Mouse (Mus musculus): ENCODE measurements at regions not wholly inside any gene's neighbourhood (a gene's known extent, or its start where the extent isn't known, plus 50 kb on each side); places are given as distances from the start of the nearest gene placed in this dataset.

- WGBS, result 69% methylated on average over 3 of the region's 3 CpGs
- Histone ChIP-seq H3K4me3 (replicated peaks) (no peak overlapping the region), H3K27me3 (replicated peaks) (no peaks in the 10 kb centered on the region), H3K27ac (no peak overlapping the region), H3K4me1 (no peaks in the 10 kb centered on the region), H3K9me3 (no peaks in the 10 kb centered on the region), H3K9ac (no peak overlapping the region), H3K36me3 (no peaks in the 10 kb centered on the region), H3K4me2 (no peak overlapping the region)
- peak; percentile 75 for ATAC-seq (ENCODE audit: insufficient read depth, low FRiP score, low read depth)
Observed at GRCm38 (mm10) chr16:55612873-55613272, 225.8 kb downstream of the Nfkbiz start.

GRCm38 (mm10) chr16:55612001-55612400, 226.7 kb downstream of the Nfkbiz start:
- ATAC-seq (ENCODE audit: insufficient read depth, low FRiP score, low read depth), result no peak
- no peak overlapping the region for H3K27ac ChIP-seq
- no peaks in the 10 kb centered on the region for H3K4me1 ChIP-seq
- H3K9me3 ChIP-seq, result no peaks in the 10 kb centered on the region
- H3K27me3 ChIP-seq (replicated peaks), result no peaks in the 10 kb centered on the region
- no peak overlapping the region for H3K4me3 ChIP-seq (replicated peaks)
- no peaks in the 10 kb centered on the region for H3K36me3 ChIP-seq
- H3K9ac ChIP-seq, result no peak overlapping the region
- no peak overlapping the region for H3K4me2 ChIP-seq
- WGBS, result 76% methylated on average over 5 of the region's 5 CpGs

- H3K4me3 ChIP-seq (replicated peaks), result no peak overlapping the region
- no peak for ATAC-seq (ENCODE audit: insufficient read depth, low FRiP score, low read depth)
- no peaks in the 10 kb centered on the region for H3K4me1 ChIP-seq
- WGBS, result 76% methylated on average over 3 of the region's 3 CpGs
- H3K36me3 ChIP-seq, result no peaks in the 10 kb centered on the region
- H3K9me3 ChIP-seq, result no peaks in the 10 kb centered on the region
- no peaks in the 10 kb centered on the region for H3K27me3 ChIP-seq (replicated peaks)
- H3K4me2 ChIP-seq, result no peak overlapping the region
- H3K9ac ChIP-seq, result no peak overlapping the region
- no peak overlapping the region for H3K27ac ChIP-seq
Observed at GRCm38 (mm10) chr16:55611172-55611571, 227.5 kb downstream of the Nfkbiz start.

- H3K4me3 ChIP-seq (replicated peaks), result no peak overlapping the region
- H3K4me1 ChIP-seq, result no peaks in the 10 kb centered on the region
- H3K27ac ChIP-seq, result no peak overlapping the region
- no peak overlapping the region for H3K4me2 ChIP-seq
- 74% methylated on average over 3 of the region's 3 CpGs for WGBS
- no peaks in the 10 kb centered on the region for H3K27me3 ChIP-seq (replicated peaks)
- H3K36me3 ChIP-seq, result no peaks in the 10 kb centered on the region
- H3K9me3 ChIP-seq, result no peaks in the 10 kb centered on the region
- ATAC-seq (ENCODE audit: insufficient read depth, low FRiP score, low read depth), result no peak
- no peak overlapping the region for H3K9ac ChIP-seq
Observed at GRCm38 (mm10) chr16:55608361-55608760, 230.3 kb downstream of the Nfkbiz start.

GRCm38 (mm10) chr16:55606447-55607239, 232.1 kb downstream of the Nfkbiz start:
- Histone ChIP-seq H3K9ac (no peak overlapping the region), H3K4me1 (no peaks in the 10 kb centered on the region), H3K4me2 (no peak overlapping the region), H3K36me3 (no peaks in the 10 kb centered on the region), H3K27me3 (replicated peaks) (no peaks in the 10 kb centered on the region), H3K27ac (no peak overlapping the region), H3K9me3 (no peaks in the 10 kb centered on the region), H3K4me3 (replicated peaks) (no peak overlapping the region)
- 72% methylated on average over 7 of the region's 7 CpGs for WGBS
- no peak for ATAC-seq (ENCODE audit: insufficient read depth, low FRiP score, low read depth)

- Histone ChIP-seq H3K4me1 (no peaks in the 10 kb centered on the region), H3K27ac (no peak overlapping the region), H3K4me3 (replicated peaks) (no peak overlapping the region), H3K36me3 (no peaks in the 10 kb centered on the region), H3K4me2 (no peak overlapping the region), H3K9ac (no peak overlapping the region), H3K27me3 (replicated peaks) (no peaks in the 10 kb centered on the region), H3K9me3 (no peaks in the 10 kb centered on the region; the same call in 1 of the 2 replicates)
- no peak for ATAC-seq (ENCODE audit: insufficient read depth, low FRiP score, low read depth)
- WGBS, result 61% methylated on average over 2 of the region's 2 CpGs
Observed at GRCm38 (mm10) chr16:55603611-55604010, 235.1 kb downstream of the Nfkbiz start.

GRCm38 (mm10) chr16:55589382-55589956, 249.2 kb downstream of the Nfkbiz start:
- no peak overlapping the region for H3K27ac ChIP-seq
- H3K36me3 ChIP-seq, result no peaks in the 10 kb centered on the region
- no peak overlapping the region for H3K4me2 ChIP-seq
- H3K9ac ChIP-seq, result no peak overlapping the region
- H3K4me1 ChIP-seq, result no peaks in the 10 kb centered on the region
- 67% methylated on average over 1 of the region's 1 CpGs for WGBS
- no peaks in the 10 kb centered on the region for H3K27me3 ChIP-seq (replicated peaks)
- no peak overlapping the region for H3K4me3 ChIP-seq (replicated peaks)
- H3K9me3 ChIP-seq, result no peaks in the 10 kb centered on the region
- no peak for ATAC-seq (ENCODE audit: insufficient read depth, low FRiP score, low read depth)

- no peaks in the 10 kb centered on the region for H3K4me1 ChIP-seq
- H3K36me3 ChIP-seq, result no peaks in the 10 kb centered on the region
- no peak overlapping the region for H3K4me2 ChIP-seq
- H3K9ac ChIP-seq, result no peak overlapping the region
- no peaks in the 10 kb centered on the region for H3K9me3 ChIP-seq
- no peaks in the 10 kb centered on the region for H3K27me3 ChIP-seq (replicated peaks)
- H3K4me3 ChIP-seq (replicated peaks), result no peak overlapping the region
- WGBS, result 84% methylated on average over 6 of the region's 6 CpGs
- no peak overlapping the region for H3K27ac ChIP-seq
- ATAC-seq (ENCODE audit: insufficient read depth, low FRiP score, low read depth), result no peak
Observed at GRCm38 (mm10) chr16:55587138-55587537, 251.6 kb downstream of the Nfkbiz start.

- no peaks in the 10 kb centered on the region for H3K36me3 ChIP-seq
- H3K9me3 ChIP-seq, result no peaks in the 10 kb centered on the region
- ATAC-seq (ENCODE audit: insufficient read depth, low FRiP score, low read depth), result no peak
- 27% methylated on average over 3 of the region's 3 CpGs for WGBS
- no peaks in the 10 kb centered on the region for H3K27me3 ChIP-seq (replicated peaks)
- H3K4me2 ChIP-seq, result no peak overlapping the region
- no peak overlapping the region for H3K27ac ChIP-seq
- no peaks in the 10 kb centered on the region for H3K4me1 ChIP-seq
- no peak overlapping the region for H3K4me3 ChIP-seq (replicated peaks)
- H3K9ac ChIP-seq, result no peak overlapping the region
Observed at GRCm38 (mm10) chr16:55582906-55583305, 255.8 kb downstream of the Nfkbiz start.

GRCm38 (mm10) chr16:55582029-55582428, 256.7 kb downstream of the Nfkbiz start:
- H3K4me1 ChIP-seq, result no peaks in the 10 kb centered on the region
- no peak overlapping the region for H3K4me2 ChIP-seq
- no peaks in the 10 kb centered on the region for H3K36me3 ChIP-seq
- no peak for ATAC-seq (ENCODE audit: insufficient read depth, low FRiP score, low read depth)
- no peak overlapping the region for H3K27ac ChIP-seq
- no peak overlapping the region for H3K9ac ChIP-seq
- H3K4me3 ChIP-seq (replicated peaks), result no peak overlapping the region
- no peaks in the 10 kb centered on the region for H3K9me3 ChIP-seq
- no peaks in the 10 kb centered on the region for H3K27me3 ChIP-seq (replicated peaks)
- WGBS, result 84% methylated on average over 7 of the region's 7 CpGs

GRCm38 (mm10) chr16:55580827-55581226, 257.9 kb downstream of the Nfkbiz start:
- Histone ChIP-seq H3K4me2 (no peak overlapping the region), H3K4me1 (no peaks in the 10 kb centered on the region), H3K9ac (no peak overlapping the region), H3K9me3 (no peaks in the 10 kb centered on the region), H3K36me3 (no peaks in the 10 kb centered on the region), H3K27ac (no peak overlapping the region), H3K4me3 (replicated peaks) (no peak overlapping the region), H3K27me3 (replicated peaks) (no peaks in the 10 kb centered on the region)
- 83% methylated on average over 4 of the region's 4 CpGs for WGBS
- no peak for ATAC-seq (ENCODE audit: insufficient read depth, low FRiP score, low read depth)

GRCm38 (mm10) chr16:55578686-55579085, 260.0 kb downstream of the Nfkbiz start:
- WGBS, result 84% methylated on average over 5 of the region's 5 CpGs
- ATAC-seq (ENCODE audit: insufficient read depth, low FRiP score, low read depth), result no peak
- Histone ChIP-seq H3K36me3 (no peaks in the 10 kb centered on the region), H3K4me3 (replicated peaks) (no peak overlapping the region), H3K4me1 (no peaks in the 10 kb centered on the region), H3K27ac (no peak overlapping the region), H3K4me2 (no peak overlapping the region), H3K27me3 (replicated peaks) (no peaks in the 10 kb centered on the region), H3K9me3 (no peaks in the 10 kb centered on the region), H3K9ac (no peak overlapping the region)
